Mouse (Mus musculus) hindbrain, postnatal 0 days (tissue): ENCODE results near the gene Tdrd9. TPM values are rescaled to one million over a fixed set of nuclear protein-coding genes. Genes with fewer than 3 reads are reported as not detected.

Source experiments
- ATAC-seq: fragments of 200-750 bp; cut with Nextera tagmentation; 2 replicates; pipeline ENCODE4 v1.8.0; 2017; ENCODE audit warnings: mild to moderate bottlenecking, moderate TSS enrichment, moderate library complexity
- DNase-seq: peaks from one replicate; pipeline ENCODE4 v3.0.0-alpha.2; 2015; ENCODE audit warnings: low spot score
- H3K27ac ChIP-seq: fragments of 300-500 bp; sonication (generic); 2 replicates; pipeline ENCODE4 v1.5.1; 2014; ENCODE audit warnings: mild to moderate bottlenecking
- H3K27me3 ChIP-seq: fragments of 300-500 bp; sonication (generic); 2 replicates; pipeline ENCODE4 v1.6.1; 2014; ENCODE audit warnings: low read length, mixed read lengths; ENCODE audit not compliant: insufficient read depth
- H3K36me3 ChIP-seq: fragments of 300-500 bp; sonication (generic); 2 replicates; pipeline ENCODE4 v1.6.1; 2014; ENCODE audit warnings: low read length, mixed read lengths; ENCODE audit not compliant: insufficient read depth
- H3K4me1 ChIP-seq: fragments of 300-500 bp; sonication (generic); 2 replicates; pipeline ENCODE4 v1.6.1; 2014; ENCODE audit warnings: antibody characterized with exemption, low read length, mixed read lengths; ENCODE audit not compliant: insufficient read depth
- H3K4me2 ChIP-seq: fragments of 300-500 bp; sonication (generic); 2 replicates; pipeline ENCODE4 v1.6.1; 2014; ENCODE audit warnings: low read depth, mild to moderate bottlenecking, low read length, moderate library complexity, mixed read lengths
- H3K4me3 ChIP-seq: fragments of 300-500 bp; sonication (generic); 2 replicates; pipeline ENCODE4 v1.5.1; 2014; ENCODE audit warnings: low read length
- H3K9ac ChIP-seq: fragments of 300-500 bp; sonication (generic); replicated peaks from 2 replicates; pipeline ENCODE4 v1.6.1; 2014; ENCODE audit warnings: mild to moderate bottlenecking, low read length, moderate library complexity, mixed read lengths
- H3K9me3 ChIP-seq: fragments of 300-500 bp; sonication (generic); 2 replicates; pipeline ENCODE4 v1.6.1; 2016; ENCODE audit warnings: low read length, mixed read lengths
- CTCF ChIP-seq: IDR thresholded peaks from 2 replicates; pipeline ENCODE4 v1.5.1; 2016; ENCODE audit warnings: antibody characterized with exemption, control low read depth, low read depth
- WGBS: fragments of 180-500 bp; shearing (Covaris S2); extraction: QIAGEN DNeasy Blood & Tissue Kit; methylation state at CpG from one replicate; pipeline ENCODE4 v1.1.7; 2014; 5-methylcytosine and 5-hydroxymethylcytosine counted together
- polyA plus RNA-seq: library from polyadenylated mRNA; unstranded; fragments of >200 nt; fragmentation: Nextera tagmentation; extraction: Ambion mirVana; gene quantifications from 2 replicates; pipeline ENCODE4 v1.2.1, GENCODE M21; 2015
- total RNA-seq: library from RNA; depleted of rRNA; stranded (reverse); fragments of >200 nt; gene quantifications from 2 replicates; pipeline ENCODE4 v1.2.3, GENCODE M21; 2014

The Tdrd9 gene
- total and polyA plus RNA-seq, 2 experiments from 2014 or later, result 0.46 to 0.68 TPM

DNA sequence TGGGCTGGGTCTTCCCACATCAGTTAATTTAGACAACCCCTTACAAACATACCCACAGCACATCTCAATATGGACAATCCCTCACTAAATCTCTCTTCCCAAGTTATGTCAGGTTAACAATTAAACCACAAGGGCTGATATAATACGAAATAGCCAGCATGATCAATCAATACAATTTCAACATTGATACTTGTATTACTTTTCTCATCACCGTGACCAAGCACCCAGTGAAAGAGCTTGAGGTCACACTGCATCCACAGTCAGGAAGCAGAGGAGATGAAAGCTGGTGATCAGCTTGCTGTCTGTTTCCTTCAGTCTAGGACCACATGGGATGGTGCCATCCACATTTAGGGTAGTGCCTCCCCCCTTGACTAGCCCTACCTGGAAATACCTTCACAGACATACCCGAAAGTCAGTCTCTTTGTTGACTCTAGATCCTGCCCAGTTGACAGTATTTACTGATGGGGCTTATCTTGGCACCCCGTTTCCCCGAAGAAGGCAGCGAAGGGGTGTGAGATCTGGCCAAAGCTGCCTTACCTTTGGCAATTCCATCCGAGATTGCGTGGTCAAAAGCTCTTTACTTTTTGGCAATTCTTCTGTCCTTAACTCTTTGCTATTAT is 123.0 kb downstream of the Tdrd9 start:
- H3K27ac ChIP-seq, result no peak overlapping the region
- DNase-seq (no peak), ATAC-seq (no peak)
- H3K27me3 ChIP-seq, result no peaks in the 10 kb centered on the region
- 0 out of 2 replicates have a peak, but pooled peaks cover 3% of the 10 kb centered on the region for H3K4me1 ChIP-seq
- WGBS, result 83% methylated on average over 8 of the region's 8 CpGs
- no peak overlapping the region for H3K4me3 ChIP-seq
- H3K4me2 ChIP-seq, result no peak overlapping the region
- H3K9ac ChIP-seq, result no peak overlapping the region
- no peaks in the 10 kb centered on the region for H3K36me3 ChIP-seq
- no peaks in the 10 kb centered on the region for H3K9me3 ChIP-seq
- no peak for TF ChIP-seq CTCF

DNA sequence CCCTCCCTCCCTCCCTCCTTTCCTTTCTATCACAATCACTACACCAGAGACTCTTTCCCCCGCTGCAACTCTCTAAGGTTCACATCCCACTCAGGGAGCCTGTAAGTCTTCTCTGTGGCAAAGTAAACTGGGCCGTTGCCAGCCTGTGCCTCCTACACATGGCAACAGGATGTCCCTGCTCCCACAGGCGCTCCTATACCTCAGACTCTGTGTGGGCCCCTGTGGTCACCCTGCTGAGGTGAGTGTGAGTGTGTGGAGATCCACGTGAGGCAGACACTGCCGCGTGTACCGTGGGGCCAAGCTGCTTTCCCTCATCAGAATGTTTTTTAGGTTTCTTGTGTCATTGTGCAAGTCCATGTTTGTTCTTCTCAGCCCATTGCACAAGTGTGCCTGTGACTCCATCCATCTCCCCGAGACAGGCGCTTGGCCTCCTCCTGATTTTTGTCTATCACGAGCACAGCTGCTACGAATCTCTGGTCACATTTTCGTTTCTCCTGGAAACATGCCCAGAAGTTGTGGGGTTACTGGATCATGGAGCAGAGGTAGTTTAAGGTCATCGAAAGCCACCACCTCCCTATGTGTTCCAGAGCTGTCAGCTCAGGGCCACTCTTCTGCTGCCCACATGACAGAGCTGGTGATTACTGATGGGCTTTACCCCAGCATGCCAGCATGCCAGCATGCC is 124.8 kb downstream of the Tdrd9 start:
- 64% methylated on average over 13 of the region's 13 CpGs for WGBS
- ATAC-seq, result no peak

DNA sequence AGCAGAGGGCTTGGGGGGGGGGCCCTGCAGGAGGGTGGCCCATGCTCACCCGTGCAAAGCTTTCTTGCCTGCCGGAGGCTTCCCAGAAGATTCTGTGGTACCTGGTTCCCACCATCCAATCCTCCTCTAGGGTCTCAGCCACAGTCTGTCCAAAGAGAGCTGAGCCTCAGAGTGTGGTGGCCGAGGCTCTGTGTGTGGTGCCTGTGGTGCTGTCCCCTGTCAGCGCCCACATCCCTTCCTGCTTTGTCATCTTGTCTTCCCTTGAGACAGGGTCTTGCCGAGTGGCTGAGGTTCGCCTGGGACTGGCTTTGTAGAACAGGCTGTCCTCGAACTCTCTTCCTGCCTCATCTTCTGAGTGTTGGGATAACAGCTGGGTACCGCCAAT is 125.4 kb downstream of the Tdrd9 start:
- Histone ChIP-seq H3K9ac (no peak overlapping the region), H3K4me1 (no peaks in the 10 kb centered on the region), H3K4me2 (no peak overlapping the region), H3K27me3 (no peaks in the 10 kb centered on the region), H3K36me3 (no peaks in the 10 kb centered on the region), H3K4me3 (no peak overlapping the region), H3K27ac (no peak overlapping the region), H3K9me3 (no peaks in the 10 kb centered on the region)
- DNase-seq (no peak), ATAC-seq (no peak)
- TF ChIP-seq CTCF, result no peak
- WGBS, result 73% methylated on average over 8 of the region's 8 CpGs

More for the DNA sequence above, 124.8 kb downstream of the Tdrd9 start:
- TF ChIP-seq CTCF, result no peak
- Histone ChIP-seq H3K36me3 (no peaks in the 10 kb centered on the region), H3K27me3 (no peaks in the 10 kb centered on the region), H3K4me2 (no peak overlapping the region), H3K9ac (no peak overlapping the region), H3K4me3 (no peak overlapping the region), H3K27ac (no peak overlapping the region), H3K9me3 (no peaks in the 10 kb centered on the region), H3K4me1 (no peaks in the 10 kb centered on the region)
- DNase-seq, result peak; percentile 23

DNA sequence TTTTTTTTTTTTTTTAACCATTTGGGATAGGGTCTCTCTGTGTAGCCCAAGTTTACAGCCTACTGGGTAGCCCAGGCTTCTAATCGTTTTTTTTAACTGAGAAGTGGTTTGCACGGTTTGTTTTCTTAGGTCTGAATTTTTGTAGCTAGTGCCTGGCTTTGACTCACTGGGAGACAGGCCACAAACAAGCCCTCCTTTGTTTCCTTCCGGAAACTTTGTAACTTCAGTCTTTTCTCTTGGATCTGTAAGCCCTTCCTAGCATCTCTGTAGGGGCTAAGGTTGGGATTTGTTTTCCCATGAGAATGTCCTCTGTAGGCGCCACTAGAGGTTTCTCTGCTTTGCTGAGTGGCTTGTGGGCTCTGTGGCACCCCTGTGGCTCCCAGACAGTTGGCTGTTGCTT is 128.7 kb downstream of the Tdrd9 start:
- WGBS, result 41% methylated on average over 4 of the region's 4 CpGs
- H3K27me3 ChIP-seq, result no peaks in the 10 kb centered on the region
- no peaks in the 10 kb centered on the region for H3K9me3 ChIP-seq
- DNase-seq, result no peak
- H3K4me3 ChIP-seq, result no peak overlapping the region
- ATAC-seq, result no peak
- H3K27ac ChIP-seq, result no peak overlapping the region
- no peaks in the 10 kb centered on the region for H3K36me3 ChIP-seq
- H3K9ac ChIP-seq, result no peak overlapping the region
- no peak overlapping the region for H3K4me2 ChIP-seq
- no peaks in the 10 kb centered on the region for H3K4me1 ChIP-seq
- no peak for TF ChIP-seq CTCF

DNA sequence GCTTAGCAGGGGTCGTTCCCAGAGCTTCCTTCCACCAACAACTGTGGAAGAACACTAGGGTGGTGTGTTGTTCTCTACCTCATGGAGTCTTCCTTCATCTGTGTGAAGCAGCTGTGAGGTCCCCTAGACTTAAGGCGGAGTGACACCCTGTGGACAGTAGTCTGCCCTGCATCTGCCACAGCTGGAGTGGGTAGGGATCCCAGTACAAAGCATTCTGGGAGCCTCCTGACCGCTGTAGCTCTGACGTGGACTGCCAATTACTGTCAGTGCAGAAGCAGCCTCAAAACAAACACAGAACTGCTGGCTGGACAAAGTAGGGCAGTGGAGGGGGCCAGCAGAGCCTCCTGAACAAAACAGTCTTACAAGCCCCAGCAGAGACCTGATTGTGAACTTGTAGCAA is 129.7 kb downstream of the Tdrd9 start:
- Histone ChIP-seq H3K9ac (no peak overlapping the region), H3K4me3 (no peak overlapping the region), H3K36me3 (no peaks in the 10 kb centered on the region), H3K4me2 (no peak overlapping the region), H3K9me3 (no peaks in the 10 kb centered on the region), H3K4me1 (no peaks in the 10 kb centered on the region), H3K27ac (no peak overlapping the region), H3K27me3 (no peaks in the 10 kb centered on the region)
- TF ChIP-seq CTCF, result peak; percentile 50; the same call in 1 of the 2 replicates
- ATAC-seq (peak; percentile 60; the same call in 1 of the 2 replicates), DNase-seq (peak; percentile 30)
- 66% methylated on average over 4 of the region's 4 CpGs for WGBS

DNA sequence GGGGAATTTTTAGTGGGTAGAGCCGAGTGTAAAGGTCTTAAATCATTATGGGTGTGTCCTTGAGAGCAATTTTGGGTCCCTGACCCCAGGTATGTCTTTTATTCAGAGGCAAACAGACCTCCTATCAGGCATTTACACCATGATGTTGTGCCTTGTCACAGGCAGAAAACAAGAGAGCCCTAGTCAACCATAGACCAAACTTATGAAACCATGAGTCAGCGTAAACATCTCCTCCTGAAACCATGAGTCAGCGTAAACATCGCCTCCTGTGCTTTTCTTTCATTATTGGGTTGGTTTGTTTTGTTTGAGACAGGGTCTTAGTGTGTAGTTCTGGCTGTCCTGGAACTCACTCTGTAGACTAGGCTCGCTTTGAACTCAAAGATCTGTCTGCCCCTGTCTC is 131.8 kb downstream of the Tdrd9 start:
- no peak overlapping the region for H3K9ac ChIP-seq
- H3K4me3 ChIP-seq, result no peak overlapping the region
- no peaks in the 10 kb centered on the region for H3K9me3 ChIP-seq
- 90% methylated on average over 5 of the region's 5 CpGs for WGBS
- no peaks in the 10 kb centered on the region for H3K36me3 ChIP-seq
- no peaks in the 10 kb centered on the region for H3K27me3 ChIP-seq
- DNase-seq (no peak), ATAC-seq (no peak)
- no peaks in the 10 kb centered on the region for H3K4me1 ChIP-seq
- no peak for TF ChIP-seq CTCF
- H3K4me2 ChIP-seq, result no peak overlapping the region
- H3K27ac ChIP-seq, result no peak overlapping the region

DNA sequence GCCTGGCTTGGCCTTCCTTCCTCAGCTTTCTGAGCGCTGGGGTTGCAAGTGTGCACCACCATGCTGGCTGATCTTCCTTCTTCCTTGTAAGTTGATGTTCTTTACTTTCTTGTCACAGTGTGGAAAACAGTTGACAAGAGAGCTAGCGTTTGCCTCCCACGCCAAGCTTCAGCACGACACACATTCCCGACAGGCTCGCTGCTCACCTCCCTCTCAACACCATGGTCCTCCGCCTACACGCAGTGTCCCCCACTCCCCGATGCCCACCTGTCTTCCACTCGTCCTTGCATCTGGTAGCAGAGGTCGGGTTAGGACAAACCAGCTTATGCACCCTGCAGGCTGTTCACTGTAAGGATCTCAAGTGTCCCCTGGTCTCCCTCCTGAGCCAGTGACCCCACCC is 133.5 kb downstream of the Tdrd9 start:
- Histone ChIP-seq H3K4me2 (no peak overlapping the region), H3K27ac (no peak overlapping the region), H3K9ac (no peak overlapping the region), H3K36me3 (no peaks in the 10 kb centered on the region), H3K27me3 (no peaks in the 10 kb centered on the region), H3K4me1 (no peaks in the 10 kb centered on the region), H3K9me3 (no peaks in the 10 kb centered on the region), H3K4me3 (no peak overlapping the region)
- WGBS, result 87% methylated on average over 11 of the region's 11 CpGs
- ATAC-seq (no peak), DNase-seq (no peak)
- no peak for TF ChIP-seq CTCF
